Mouse (Mus musculus) kidney, postnatal 14 days (tissue): ENCODE measurements around the gene Arhgap18.
"Not testable (repeated sequence)": the region's sequence is repeated elsewhere in the genome, so short reads cannot be mapped to it uniquely, and the experiment has no call there.

ENCODE experiments used
- DNase-seq: peaks from one replicate; pipeline ENCODE4 v3.0.0; 2022; ENCODE audit warnings: mixed read lengths

The Arhgap18 gene

GRCm38 (mm10) chr10:26912112-26912797 lies 159.0 kb downstream of the Arhgap18 start:
- no peak for DNase-seq

- no peak for DNase-seq
Observed at GRCm38 (mm10) chr10:26912807-26913206, 159.6 kb downstream of the Arhgap18 start.

GRCm38 (mm10) chr10:26919307-26919977 lies 166.2 kb downstream of the Arhgap18 start:
- peak; percentile 65 for DNase-seq

GRCm38 (mm10) chr10:26920383-26920979 lies 167.3 kb downstream of the Arhgap18 start:
- DNase-seq, result peak; percentile 70

GRCm38 (mm10) chr10:26936056-26936455 lies 182.8 kb downstream of the Arhgap18 start:
- not testable (repeated sequence) for DNase-seq

GRCm38 (mm10) chr10:26938464-26938863 lies 185.2 kb downstream of the Arhgap18 start:
- DNase-seq, result not testable (repeated sequence)

GRCm38 (mm10) chr10:26939549-26939948 lies 186.3 kb downstream of the Arhgap18 start:
- DNase-seq, result no peak

GRCm38 (mm10) chr10:26948331-26948730 lies 195.1 kb downstream of the Arhgap18 start:
- no peak for DNase-seq

GRCm38 (mm10) chr10:26949667-26950066 lies 196.4 kb downstream of the Arhgap18 start:
- no peak for DNase-seq

GRCm38 (mm10) chr10:26950448-26950847 lies 197.2 kb downstream of the Arhgap18 start:
- no peak for DNase-seq

- no peak for DNase-seq
Observed at GRCm38 (mm10) chr10:26958513-26958912, 205.3 kb downstream of the Arhgap18 start.
